Mouse (Mus musculus) heart, adult 2 months (tissue): Measurements from ENCODE around the gene Gabrr1.

Experiments
- CTCF ChIP-seq: fragments of 200-600 bp; IDR thresholded peaks from 2 replicates; pipeline ENCODE4 v1.8.1; 2022; ENCODE audit warnings: antibody characterized with exemption, mild to moderate bottlenecking, moderate library complexity
- EP300 ChIP-seq: fragments of 200-500 bp; IDR thresholded peaks from 2 replicates; pipeline ENCODE4 v1.6.1; 2011; ENCODE audit warnings: low read depth, low read length, control low read depth; ENCODE audit not compliant: insufficient read depth
- POLR2A ChIP-seq: fragments of 200-500 bp; IDR thresholded peaks from 2 replicates; pipeline ENCODE4 v1.6.1; 2011; ENCODE audit warnings: mild to moderate bottlenecking, low read depth, low read length, control low read depth; ENCODE audit not compliant: insufficient read depth

DNA sequence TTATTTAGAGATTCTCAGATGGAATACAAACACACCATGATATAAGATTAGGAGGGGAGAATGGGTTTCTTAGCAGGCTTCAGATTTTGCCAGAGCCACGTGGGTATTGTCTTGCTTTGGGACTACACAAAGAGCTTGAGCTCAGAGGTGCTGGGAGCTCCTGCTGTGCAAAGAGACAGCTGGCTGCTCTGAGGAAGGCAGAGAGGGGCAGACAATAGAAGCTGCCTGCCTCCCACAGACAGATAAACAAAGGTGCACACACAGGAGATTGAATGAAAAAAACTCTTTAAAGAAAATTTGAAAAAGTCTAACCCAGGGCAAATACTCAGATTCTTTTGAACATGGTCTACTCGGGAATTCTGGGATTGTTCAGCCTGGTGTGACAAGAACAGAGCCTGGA is 65.8 kb downstream of the Gabrr1 start:
- TF ChIP-seq POLR2A = no peak
- no peak for TF ChIP-seq CTCF
- no peak for TF ChIP-seq EP300
